Mouse (Mus musculus): ENCODE measurements at regions not wholly inside any gene's neighbourhood (a gene's known extent, or its start where the extent isn't known, plus 50 kb on each side); places are given as distances from the start of the nearest gene placed in this dataset.
"Not testable (repeated sequence)": the region's sequence is repeated elsewhere in the genome, so short reads cannot be mapped to it uniquely, and the experiment has no call there.

DNA sequence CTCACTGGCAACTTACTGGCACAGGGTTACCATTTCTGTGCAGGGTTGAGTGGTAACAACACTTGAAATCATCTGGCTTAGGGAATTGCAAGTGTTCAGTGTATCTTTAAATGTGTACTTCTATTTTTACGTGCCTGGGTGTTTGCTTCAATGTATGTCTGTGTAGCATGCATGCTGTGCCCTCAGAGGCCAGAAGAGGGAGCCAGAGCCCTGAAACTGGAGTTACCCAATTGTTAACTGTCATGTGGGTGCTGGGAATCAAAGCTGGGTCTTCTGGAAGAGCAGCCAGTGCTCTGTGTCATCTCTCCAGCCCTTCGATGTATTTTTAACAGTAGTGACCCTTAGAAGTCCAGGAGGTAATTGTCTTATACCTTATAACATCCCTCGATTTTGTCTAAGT lies 58.2 kb upstream of the Cdk6 start:
- TF ChIP-seq CTCF (IDR thresholded peaks at IDR 0.05; ENCODE audit: control insufficient read depth, insufficient read depth, low read length) (no peak), POLR2A (IDR thresholded peaks at IDR 0.05; ENCODE audit: borderline replicate concordance, control insufficient read depth, low read depth, low read length) (no peak)
- 82% methylated on average over 3 of the region's 3 CpGs for WGBS
- Histone ChIP-seq H3K4me1 (ENCODE audit: control insufficient read depth, insufficient read depth, low read length) (no peaks in the 10 kb centered on the region), H3K4me3 (replicated peaks; ENCODE audit: control insufficient read depth, low read depth, low read length) (no peak overlapping the region), H3K27ac (ENCODE audit: control insufficient read depth, insufficient read depth, low read depth, low read length, poor library complexity) (no peak overlapping the region)

DNA sequence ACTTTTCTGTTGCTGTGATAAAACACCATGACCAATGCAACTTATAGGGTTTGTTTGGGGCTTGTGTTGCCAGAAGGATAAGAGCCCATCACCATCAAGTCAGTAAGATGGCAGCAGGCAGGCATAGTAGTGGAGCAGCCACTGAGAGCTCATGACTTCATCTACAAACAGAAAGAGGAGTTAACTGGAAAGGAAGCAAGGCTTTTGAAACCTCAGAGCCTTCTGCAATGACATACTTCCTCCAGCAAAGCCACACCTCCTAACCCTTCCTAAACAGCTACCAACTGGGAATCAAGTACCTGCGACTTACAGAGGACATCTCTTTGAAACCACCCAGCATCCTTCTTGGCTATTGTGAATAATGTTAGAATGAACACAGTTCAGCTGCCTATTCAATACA lies 57.0 kb upstream of the Cdk6 start:
- H3K27ac ChIP-seq (ENCODE audit: control insufficient read depth, insufficient read depth, low read depth, low read length, poor library complexity); H3K4me3 ChIP-seq (replicated peaks; ENCODE audit: control insufficient read depth, low read depth, low read length); H3K4me1 ChIP-seq (ENCODE audit: control insufficient read depth, insufficient read depth, low read length): not testable (repeated sequence)
- WGBS = 77% methylated on average over 1 of the region's 1 CpGs

DNA sequence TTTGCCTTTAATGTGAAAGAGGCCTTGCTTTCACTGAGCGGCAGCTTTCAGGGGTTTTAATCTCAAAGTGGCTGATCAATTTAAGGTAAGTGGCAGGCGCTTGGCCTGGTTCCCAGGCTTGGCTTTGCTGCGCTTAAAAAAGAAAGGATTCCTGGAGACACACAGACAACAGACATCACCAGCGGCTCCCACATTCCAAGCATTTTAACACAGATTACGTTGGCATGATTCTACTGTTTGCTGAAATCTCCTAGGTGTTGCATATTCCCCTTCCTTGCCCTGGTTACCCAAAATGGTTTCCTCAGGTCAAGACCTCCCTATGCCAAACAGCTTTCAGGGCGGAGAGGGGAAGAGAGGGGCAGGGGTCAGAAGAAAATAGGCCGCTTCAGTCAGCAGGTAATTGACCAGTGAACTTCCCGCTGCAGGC lies 51.3 kb upstream of the Cdk6 start:
- H3K4me1 ChIP-seq (ENCODE audit: control insufficient read depth, insufficient read depth, low read length); H3K4me3 ChIP-seq (replicated peaks; ENCODE audit: control insufficient read depth, low read depth, low read length); H3K27ac ChIP-seq (ENCODE audit: control insufficient read depth, insufficient read depth, low read depth, low read length, poor library complexity): not testable (repeated sequence)
- 84% methylated on average over 8 of the region's 8 CpGs for WGBS
